Mouse (Mus musculus): ENCODE measurements around the gene Ppp4r4.

DNA sequence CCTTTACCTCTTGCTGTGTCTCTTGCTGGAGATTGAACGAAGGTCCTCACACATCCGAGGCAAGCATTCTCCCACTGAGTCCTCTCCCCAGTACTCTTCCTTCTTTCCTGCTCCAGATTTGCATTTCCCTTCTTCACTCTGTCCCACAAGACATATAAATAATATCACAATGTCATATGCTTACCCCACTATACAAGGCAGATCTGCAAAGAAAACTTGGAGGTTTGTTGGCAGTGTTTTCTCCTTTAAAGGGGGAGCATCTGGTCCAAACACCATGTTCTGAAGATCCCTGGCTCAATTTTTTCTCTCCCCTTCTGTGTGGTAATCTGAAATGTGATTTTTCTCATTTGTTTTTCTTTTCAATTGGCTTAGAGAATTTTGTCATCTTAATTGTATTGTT lies 102.3 kb downstream of the Ppp4r4 start:
- TF ChIP-seq MYOD1 (IDR thresholded peaks at IDR 0.05; ENCODE audit: control insufficient read depth, insufficient read length, low read depth) (no peak), MAX (IDR thresholded peaks at IDR 0.05) (no peak)

Data from C2C12 (cell line).